Mouse (Mus musculus) G1E (cell line): ENCODE measurements around the gene Gna11.

Experiments used
- CTCF ChIP-seq: IDR thresholded peaks from 2 replicates; pipeline ENCODE4 v1.5.1; 2012; ENCODE audit warnings: low read depth, low read length, inconsistent platforms, mixed read lengths
- GATA1 ChIP-seq: IDR thresholded peaks from 2 replicates; pipeline ENCODE4 v1.6.1; 2012; ENCODE audit warnings: borderline replicate concordance, low read length, inconsistent platforms, mixed read lengths
- GATA2 ChIP-seq: IDR thresholded peaks from 2 replicates; pipeline ENCODE4 v1.6.1; 2012; ENCODE audit warnings: low read depth, low read length, inconsistent platforms, borderline replicate concordance
- POLR2AphosphoS5 ChIP-seq: IDR thresholded peaks from 2 replicates; pipeline ENCODE4 v1.6.1; 2012; ENCODE audit warnings: low read depth, low read length, inconsistent platforms; ENCODE audit not compliant: insufficient replicate concordance
- TAL1 ChIP-seq: conservative IDR thresholded peaks from 2 replicates; pipeline ENCODE4 v1.6.1; 2012; ENCODE audit warnings: low read depth, low read length, inconsistent platforms, mixed read lengths

DNA sequence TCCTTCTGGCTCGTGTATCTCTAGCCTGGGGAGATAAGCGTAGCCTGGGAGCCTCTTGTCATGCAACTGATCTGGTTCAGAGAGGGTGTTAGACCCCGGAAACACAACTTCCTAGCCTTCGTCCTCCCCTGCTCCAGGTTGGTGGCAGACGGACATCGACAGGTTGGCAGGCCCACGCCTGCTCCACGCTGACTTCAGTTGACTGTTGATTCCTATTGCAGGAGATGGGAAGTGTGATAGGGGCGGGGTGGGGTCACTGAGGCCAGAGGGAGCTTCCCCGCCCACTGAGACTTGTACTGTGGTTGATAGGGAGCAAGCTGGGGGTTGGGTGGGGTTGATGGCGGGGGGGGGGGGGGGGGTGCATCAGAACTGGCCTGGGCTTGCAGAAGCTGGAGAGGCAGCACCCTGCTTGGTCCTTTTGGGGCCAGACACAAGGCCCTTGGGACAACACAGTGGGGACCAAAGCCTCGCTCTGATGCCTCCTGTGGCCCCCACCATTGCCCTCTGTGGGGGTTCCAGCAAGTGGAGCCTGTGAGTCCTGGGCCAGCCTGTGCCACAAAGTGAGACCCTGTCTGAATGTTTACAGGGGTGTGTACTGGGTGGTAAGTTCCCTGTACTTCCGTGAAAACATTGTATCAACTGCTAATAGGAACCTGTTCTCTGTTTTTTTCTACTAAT lies 19.8 kb downstream of the Gna11 start:
- TF ChIP-seq CTCF (no peak), TAL1 (no peak), GATA1 (no peak), POLR2AphosphoS5 (no peak), GATA2 (no peak)
